Mouse (Mus musculus) liver, embryonic 11.5 days (tissue): ENCODE measurements around the gene Ly6g6d. TPM values are rescaled to one million over a fixed set of nuclear protein-coding genes. Genes with fewer than 3 reads are reported as not detected.

Experiments used
- ATAC-seq: fragments of 200-750 bp; cut with Nextera tagmentation; replicated peaks from 2 replicates; pipeline ENCODE4 v1.8.0; 2017; ENCODE audit warnings: moderate number of reproducible peaks, mild to moderate bottlenecking, moderate TSS enrichment, moderate library complexity; ENCODE audit not compliant: low FRiP score
- DNase-seq: peaks from one replicate; pipeline ENCODE4 v3.0.0-alpha.2; 2017; ENCODE audit warnings: low spot score
- H3K27ac ChIP-seq: fragments of 300-500 bp; sonication (generic); 2 replicates; pipeline ENCODE4 v1.5.1; 2014; ENCODE audit warnings: mild to moderate bottlenecking, low read depth, low read length, control low read depth
- H3K27me3 ChIP-seq: fragments of 300-500 bp; sonication (generic); replicated peaks from 2 replicates; pipeline ENCODE4 v1.6.1; 2014; ENCODE audit warnings: low read length, mixed read lengths; ENCODE audit not compliant: control insufficient read depth, insufficient read depth
- H3K36me3 ChIP-seq: fragments of 300-500 bp; sonication (generic); 2 replicates; pipeline ENCODE4 v1.6.1; 2014; ENCODE audit warnings: mild to moderate bottlenecking, low read length, moderate library complexity, mixed read lengths; ENCODE audit not compliant: control insufficient read depth, insufficient read depth
- H3K4me1 ChIP-seq: fragments of 300-500 bp; sonication (generic); replicated peaks from 2 replicates; pipeline ENCODE4 v1.6.1; 2014; ENCODE audit warnings: low read length, mixed read lengths; ENCODE audit not compliant: control insufficient read depth, insufficient read depth
- H3K4me2 ChIP-seq: fragments of 300-500 bp; sonication (generic); 2 replicates; pipeline ENCODE4 v1.6.1; 2014; ENCODE audit warnings: mild to moderate bottlenecking, control low read depth, moderate library complexity
- H3K4me3 ChIP-seq: fragments of 300-500 bp; sonication (generic); 2 replicates; pipeline ENCODE4 v1.5.1; 2014; ENCODE audit warnings: low read depth, low read length, control low read depth
- H3K9ac ChIP-seq: fragments of 300-500 bp; sonication (generic); 2 replicates; pipeline ENCODE4 v1.6.1; 2014; ENCODE audit warnings: low read depth, low read length, control low read depth
- H3K9me3 ChIP-seq: fragments of 300-500 bp; sonication (generic); 2 replicates; pipeline ENCODE4 v1.6.1; 2016; ENCODE audit warnings: low read length, inconsistent platforms, mixed read lengths; ENCODE audit not compliant: control insufficient read depth
- WGBS: fragments of 180-500 bp; shearing (Covaris S2); extraction: QIAGEN DNeasy Blood & Tissue Kit; methylation state at CpG from one replicate; pipeline ENCODE4 v1.1.7; 2014; 5-methylcytosine and 5-hydroxymethylcytosine counted together
- polyA plus RNA-seq: library from polyadenylated mRNA; unstranded; fragments of >200 nt; fragmentation: Nextera tagmentation; extraction: Ambion mirVana; gene quantifications from 2 replicates; pipeline ENCODE4 v1.2.1, GENCODE M21; 2014

Ly6g6d gene
- polyA plus RNA-seq, 1 experiment from 2014 or later, result 0.78 TPM

- H3K9me3 ChIP-seq, result no peaks in the 10 kb centered on the region
- peak within 1 kb of the TSS; percentile 89 for H3K4me2 ChIP-seq
- DNase-seq, result peak; percentile 96
- H3K4me1 ChIP-seq, result peaks cover 16% of the 10 kb centered on the region
- peak within 1 kb of the TSS; percentile 80 for H3K4me3 ChIP-seq
- H3K9ac ChIP-seq, result peak within 1 kb of the TSS; percentile 83
- under 1% methylated on average over 50 of the region's 50 CpGs for WGBS
- peaks cover 18% of the 10 kb centered on the region for H3K36me3 ChIP-seq
- H3K27ac ChIP-seq, result peak within 1 kb of the TSS; percentile 94
- no peaks in the 10 kb centered on the region for H3K27me3 ChIP-seq
- ATAC-seq, result peak; percentile 92
Observed at GRCm38 (mm10) chr17:35121143-35121799, 43.4 kb upstream of the Ly6g6d start, which contains the start of gene Gpank1. Gpank1 (plus strand) TSS chr17:35121455.

GRCm38 (mm10) chr17:35120745-35121142 lies 42.9 kb upstream of the Ly6g6d start:
- H3K27ac ChIP-seq, result peak overlapping the region; percentile 94
- H3K4me1 ChIP-seq, result peaks cover 16% of the 10 kb centered on the region
- H3K36me3 ChIP-seq, result peaks cover 21% of the 10 kb centered on the region
- ATAC-seq (no peak), DNase-seq (no peak)
- no peaks in the 10 kb centered on the region for H3K27me3 ChIP-seq
- H3K9ac ChIP-seq, result peak overlapping the region; percentile 81
- WGBS, result under 1% methylated on average over 33 of the region's 33 CpGs
- H3K9me3 ChIP-seq, result no peaks in the 10 kb centered on the region
- H3K4me2 ChIP-seq, result peak overlapping the region; percentile 79
- H3K4me3 ChIP-seq, result peak overlapping the region; percentile 80

GRCm38 (mm10) chr17:35115046-35116019 lies 37.5 kb upstream of the Ly6g6d start, which contains the start of gene Ly6g5b:
Ly6g5b (minus strand) TSS chr17:35115428.
- peak; percentile 34; the same call in 1 of the 2 replicates for ATAC-seq
- Histone ChIP-seq H3K9me3 (no peaks in the 10 kb centered on the region), H3K27me3 (no peaks in the 10 kb centered on the region), H3K4me2 (no peak within 1 kb of the TSS), H3K9ac (no peak within 1 kb of the TSS), H3K36me3 (peaks cover 21% of the 10 kb centered on the region), H3K27ac (no peak within 1 kb of the TSS), H3K4me3 (no peak within 1 kb of the TSS), H3K4me1 (peaks cover 5% of the 10 kb centered on the region; the same call in 1 of the 2 replicates)
- 79% methylated on average over 8 of the region's 8 CpGs for WGBS
- no peak for DNase-seq

GRCm38 (mm10) chr17:35111774-35112173 lies 33.9 kb upstream of the Ly6g6d start:
- Histone ChIP-seq H3K9ac (no peak overlapping the region), H3K4me1 (no peaks in the 10 kb centered on the region), H3K27me3 (no peaks in the 10 kb centered on the region), H3K4me2 (no peak overlapping the region), H3K9me3 (no peaks in the 10 kb centered on the region), H3K36me3 (peaks cover 2% of the 10 kb centered on the region; the same call in 1 of the 2 replicates), H3K4me3 (no peak overlapping the region), H3K27ac (no peak overlapping the region)
- no peak for DNase-seq
- ATAC-seq, result no peak
- 72% methylated on average over 9 of the region's 9 CpGs for WGBS

- 84% methylated on average over 6 of the region's 6 CpGs for WGBS
- no peaks in the 10 kb centered on the region for H3K27me3 ChIP-seq
- H3K4me1 ChIP-seq, result peaks cover 32% of the 10 kb centered on the region
- H3K4me2 ChIP-seq, result no peak within 1 kb of the TSS
- no peak within 1 kb of the TSS for H3K9ac ChIP-seq
- H3K36me3 ChIP-seq, result peaks cover 5% of the 10 kb centered on the region; the same call in 1 of the 2 replicates
- no peak within 1 kb of the TSS for H3K27ac ChIP-seq
- DNase-seq, result no peak
- H3K4me3 ChIP-seq, result no peak within 1 kb of the TSS
- no peaks in the 10 kb centered on the region for H3K9me3 ChIP-seq
- no peak for ATAC-seq
Observed at GRCm38 (mm10) chr17:35108097-35108496, 30.2 kb upstream of the Ly6g6d start, which contains the start of gene Ly6g5c. Ly6g5c (plus strand) TSS chr17:35108279.

GRCm38 (mm10) chr17:35106522-35106921 lies 28.7 kb upstream of the Ly6g6d start:
- H3K9me3 ChIP-seq, result no peaks in the 10 kb centered on the region
- no peak overlapping the region for H3K27ac ChIP-seq
- no peaks in the 10 kb centered on the region for H3K27me3 ChIP-seq
- H3K9ac ChIP-seq, result no peak overlapping the region
- no peak overlapping the region; the same call in 1 of the 2 replicates for H3K4me2 ChIP-seq
- DNase-seq (no peak), ATAC-seq (no peak)
- WGBS, result 71% methylated on average over 3 of the region's 3 CpGs
- peaks cover 41% of the 10 kb centered on the region for H3K4me1 ChIP-seq
- H3K4me3 ChIP-seq, result no peak overlapping the region
- peaks cover 19% of the 10 kb centered on the region for H3K36me3 ChIP-seq

GRCm38 (mm10) chr17:35105740-35106389 lies 28.0 kb upstream of the Ly6g6d start:
- H3K27me3 ChIP-seq, result no peaks in the 10 kb centered on the region
- H3K9ac ChIP-seq, result peak overlapping the region; percentile 7; the same call in 1 of the 2 replicates
- ATAC-seq (peak; percentile 53; the same call in 1 of the 2 replicates), DNase-seq (no peak)
- WGBS, result 30% methylated on average over 13 of the region's 13 CpGs
- peak overlapping the region; percentile 57 for H3K27ac ChIP-seq
- H3K4me1 ChIP-seq, result peaks cover 41% of the 10 kb centered on the region
- no peak overlapping the region for H3K4me3 ChIP-seq
- H3K4me2 ChIP-seq, result peak overlapping the region; percentile 27
- H3K9me3 ChIP-seq, result no peaks in the 10 kb centered on the region
- peaks cover 26% of the 10 kb centered on the region for H3K36me3 ChIP-seq

- peak overlapping the region; percentile 73 for H3K27ac ChIP-seq
- DNase-seq, result no peak
- whole genome bisulfite sequencing, result 44% methylated on average over 6 of the region's 6 CpGs
- no peak overlapping the region for H3K4me3 ChIP-seq
- H3K4me2 ChIP-seq, result peak overlapping the region; percentile 27
- peaks cover 41% of the 10 kb centered on the region for H3K4me1 ChIP-seq
- peaks cover 30% of the 10 kb centered on the region for H3K36me3 ChIP-seq
- H3K9ac ChIP-seq, result peak overlapping the region; percentile 52
- H3K27me3 ChIP-seq, result no peaks in the 10 kb centered on the region
- ATAC-seq, result peak; percentile 85
- H3K9me3 ChIP-seq, result no peaks in the 10 kb centered on the region
Observed at GRCm38 (mm10) chr17:35104754-35105153, 26.9 kb upstream of the Ly6g6d start.
